Mouse (Mus musculus): ENCODE measurements at regions not wholly inside any gene's neighbourhood (a gene's known extent, or its start where the extent isn't known, plus 50 kb on each side); places are given as distances from the start of the nearest gene placed in this dataset.

GRCm38 (mm10) chr8:77825786-77826185, 101.5 kb upstream of the Ednra start:
- TF ChIP-seq CTCF (IDR thresholded peaks at IDR 0.05; ENCODE audit: insufficient read depth, low read length) (no peak), POLR2A (IDR thresholded peaks at IDR 0.05; ENCODE audit: borderline replicate concordance, extremely low read depth, low read depth, low read length) (no peak)

All from lung, adult 2 months (tissue).